Mouse (Mus musculus) hindbrain, postnatal 0 days (tissue): ENCODE measurements at regions not wholly inside any gene's neighbourhood (a gene's known extent, or its start where the extent isn't known, plus 50 kb on each side); places are given as distances from the start of the nearest gene placed in this dataset.

Source experiments
- ATAC-seq: fragments of 200-750 bp; cut with Nextera tagmentation; 2 replicates; pipeline ENCODE4 v1.8.0; 2017; ENCODE audit warnings: mild to moderate bottlenecking, moderate TSS enrichment, moderate library complexity
- DNase-seq: peaks from one replicate; pipeline ENCODE4 v3.0.0-alpha.2; 2015; ENCODE audit warnings: low spot score
- H3K27ac ChIP-seq: fragments of 300-500 bp; sonication (generic); 2 replicates; pipeline ENCODE4 v1.5.1; 2014; ENCODE audit warnings: mild to moderate bottlenecking
- H3K27me3 ChIP-seq: fragments of 300-500 bp; sonication (generic); 2 replicates; pipeline ENCODE4 v1.6.1; 2014; ENCODE audit warnings: low read length, mixed read lengths; ENCODE audit not compliant: insufficient read depth
- H3K36me3 ChIP-seq: fragments of 300-500 bp; sonication (generic); 2 replicates; pipeline ENCODE4 v1.6.1; 2014; ENCODE audit warnings: low read length, mixed read lengths; ENCODE audit not compliant: insufficient read depth
- H3K4me1 ChIP-seq: fragments of 300-500 bp; sonication (generic); 2 replicates; pipeline ENCODE4 v1.6.1; 2014; ENCODE audit warnings: antibody characterized with exemption, low read length, mixed read lengths; ENCODE audit not compliant: insufficient read depth
- H3K4me2 ChIP-seq: fragments of 300-500 bp; sonication (generic); 2 replicates; pipeline ENCODE4 v1.6.1; 2014; ENCODE audit warnings: low read depth, mild to moderate bottlenecking, low read length, moderate library complexity, mixed read lengths
- H3K4me3 ChIP-seq: fragments of 300-500 bp; sonication (generic); 2 replicates; pipeline ENCODE4 v1.5.1; 2014; ENCODE audit warnings: low read length
- H3K9ac ChIP-seq: fragments of 300-500 bp; sonication (generic); replicated peaks from 2 replicates; pipeline ENCODE4 v1.6.1; 2014; ENCODE audit warnings: mild to moderate bottlenecking, low read length, moderate library complexity, mixed read lengths
- H3K9me3 ChIP-seq: fragments of 300-500 bp; sonication (generic); 2 replicates; pipeline ENCODE4 v1.6.1; 2016; ENCODE audit warnings: low read length, mixed read lengths
- CTCF ChIP-seq: IDR thresholded peaks from 2 replicates; pipeline ENCODE4 v1.5.1; 2016; ENCODE audit warnings: antibody characterized with exemption, control low read depth, low read depth
- WGBS: fragments of 180-500 bp; shearing (Covaris S2); extraction: QIAGEN DNeasy Blood & Tissue Kit; methylation state at CpG from one replicate; pipeline ENCODE4 v1.1.7; 2014; 5-methylcytosine and 5-hydroxymethylcytosine counted together

DNA sequence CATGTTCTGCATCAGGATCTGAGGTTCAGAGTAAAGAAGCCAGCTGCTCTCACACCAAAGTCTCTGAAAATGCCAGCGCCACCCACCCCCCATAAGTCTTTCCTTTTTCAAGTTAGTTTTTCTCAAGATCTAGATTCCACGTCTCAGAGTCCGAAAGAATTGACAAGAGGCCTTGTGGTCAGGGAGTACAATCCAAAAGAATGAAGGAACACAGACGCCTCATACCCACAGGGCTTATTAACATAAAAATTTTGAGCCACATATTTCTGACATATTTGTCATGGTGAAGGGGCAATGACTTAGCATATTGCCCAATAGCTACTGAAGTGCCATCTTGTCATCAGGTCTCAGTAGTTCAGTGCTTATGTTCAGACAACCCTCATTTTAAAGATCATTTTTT lies 92.6 kb downstream of the Rassf10 start:
- H3K27me3 ChIP-seq, result no peaks in the 10 kb centered on the region
- no peaks in the 10 kb centered on the region for H3K9me3 ChIP-seq
- no peaks in the 10 kb centered on the region for H3K36me3 ChIP-seq
- no peak for DNase-seq
- no peak for ATAC-seq
- H3K9ac ChIP-seq, result no peak overlapping the region
- TF ChIP-seq CTCF, result no peak
- no peak overlapping the region for H3K27ac ChIP-seq
- 83% methylated on average over 4 of the region's 4 CpGs for WGBS
- H3K4me2 ChIP-seq, result no peak overlapping the region
- no peak overlapping the region for H3K4me3 ChIP-seq
- H3K4me1 ChIP-seq, result no peaks in the 10 kb centered on the region

DNA sequence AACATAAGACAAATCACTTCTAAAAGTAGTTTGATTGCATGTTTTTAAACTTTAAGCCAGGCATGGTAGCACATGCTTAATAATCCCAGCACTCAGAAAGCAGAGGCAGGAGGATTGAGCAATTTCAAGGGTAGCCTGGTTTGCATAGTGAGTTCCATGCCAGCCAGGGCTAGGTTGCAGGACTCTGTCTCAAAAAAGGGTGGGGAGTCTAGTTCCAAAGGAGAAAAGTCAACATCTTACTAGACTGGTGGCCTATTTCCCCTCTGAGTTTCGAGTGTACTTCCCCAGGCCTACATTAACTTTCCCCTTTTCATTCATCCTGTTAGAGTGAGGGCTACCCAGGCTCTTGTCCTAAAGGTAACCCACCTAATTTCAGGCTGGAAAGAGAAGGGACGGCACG lies 93.8 kb downstream of the Rassf10 start:
- no peak for TF ChIP-seq CTCF
- Histone ChIP-seq H3K4me3 (no peak overlapping the region), H3K9ac (no peak overlapping the region), H3K4me2 (no peak overlapping the region), H3K27me3 (no peaks in the 10 kb centered on the region), H3K36me3 (no peaks in the 10 kb centered on the region), H3K4me1 (no peaks in the 10 kb centered on the region), H3K27ac (peak overlapping the region; percentile 41; the same call in 1 of the 2 replicates), H3K9me3 (no peaks in the 10 kb centered on the region)
- 69% methylated on average over 3 of the region's 3 CpGs for WGBS
- ATAC-seq, result no peak
- DNase-seq, result no peak

GRCm38 (mm10) chr7:113048097-113048795 lies 94.5 kb downstream of the Rassf10 start:
- WGBS, result 40% methylated on average over 4 of the region's 4 CpGs
- peak overlapping the region; percentile 41; the same call in 1 of the 2 replicates for H3K27ac ChIP-seq
- ATAC-seq, result peak; percentile 88; the same call in 1 of the 2 replicates

DNA sequence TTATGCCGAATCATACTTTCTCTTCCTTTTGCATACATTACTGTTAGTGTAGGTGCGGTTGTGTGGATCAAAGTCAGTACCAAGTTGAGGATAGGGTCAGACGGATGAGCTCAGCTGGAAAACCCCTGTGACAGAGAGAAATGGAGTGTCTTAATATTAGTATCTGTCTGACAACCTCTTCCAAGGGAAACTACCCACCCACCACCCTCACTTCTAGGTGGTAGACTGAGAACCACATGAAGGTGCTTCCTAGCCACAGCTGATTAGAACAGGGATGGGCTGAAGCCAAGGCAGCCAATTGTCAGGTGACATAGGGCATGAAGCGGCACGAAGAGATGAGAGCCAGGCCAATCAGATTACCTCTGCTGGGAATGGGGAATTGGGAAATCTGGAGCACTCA lies 95.7 kb downstream of the Rassf10 start:
- Histone ChIP-seq H3K4me3 (no peak overlapping the region), H3K9me3 (no peaks in the 10 kb centered on the region), H3K4me2 (no peak overlapping the region), H3K4me1 (no peaks in the 10 kb centered on the region), H3K36me3 (no peaks in the 10 kb centered on the region), H3K9ac (no peak overlapping the region), H3K27ac (no peak overlapping the region), H3K27me3 (no peaks in the 10 kb centered on the region)
- no peak for TF ChIP-seq CTCF
- 85% methylated on average over 5 of the region's 5 CpGs for WGBS
- no peak for ATAC-seq
- DNase-seq, result no peak

More at GRCm38 (mm10) chr7:113048097-113048795, 94.5 kb downstream of the Rassf10 start:
- no peaks in the 10 kb centered on the region for H3K4me1 ChIP-seq
- no peak overlapping the region for H3K4me2 ChIP-seq
- no peak overlapping the region for H3K4me3 ChIP-seq
- no peak for TF ChIP-seq CTCF
- no peaks in the 10 kb centered on the region for H3K36me3 ChIP-seq
- no peaks in the 10 kb centered on the region for H3K27me3 ChIP-seq
- no peaks in the 10 kb centered on the region for H3K9me3 ChIP-seq
- H3K9ac ChIP-seq, result no peak overlapping the region
- peak; percentile 73 for DNase-seq

DNA sequence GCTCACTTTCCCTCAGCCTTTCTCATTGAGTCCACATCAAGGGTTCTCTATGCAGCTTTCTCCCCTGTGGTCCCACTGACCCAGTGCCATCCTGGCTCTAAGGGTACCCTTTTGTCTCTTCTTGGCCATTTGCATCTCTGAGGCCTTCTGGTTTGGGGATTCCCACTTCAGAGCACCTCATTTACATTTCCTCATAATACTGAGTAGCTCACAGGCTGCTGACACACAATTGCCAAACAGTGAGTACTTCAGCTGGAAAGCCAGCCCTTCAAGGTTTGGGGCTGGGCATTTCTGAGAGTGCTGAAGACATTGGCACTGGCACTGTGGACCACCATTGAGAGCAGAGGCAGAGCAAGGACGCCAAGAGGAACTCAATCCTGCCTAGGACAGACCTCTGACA lies 99.2 kb downstream of the Rassf10 start:
- no peaks in the 10 kb centered on the region for H3K9me3 ChIP-seq

DNA sequence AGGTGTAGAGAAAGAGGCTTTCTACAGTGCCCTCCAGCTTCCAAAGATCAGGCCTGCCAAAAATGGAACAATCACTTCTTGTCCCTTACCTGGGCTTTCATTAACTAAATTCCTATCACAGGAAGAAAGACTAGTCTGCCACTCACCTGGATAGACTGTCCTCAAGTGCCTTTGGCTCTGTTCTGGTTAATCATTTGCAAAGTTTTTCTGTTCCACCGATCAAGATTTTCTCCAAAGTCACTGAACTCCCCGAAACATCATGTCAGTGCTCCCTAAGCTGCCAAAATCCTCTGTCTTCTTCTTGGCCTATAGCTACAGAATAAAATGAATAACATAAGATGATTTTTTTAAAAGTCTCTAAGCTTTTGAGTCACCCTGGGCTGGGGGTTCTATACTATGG lies 102.7 kb downstream of the Rassf10 start:
- Histone ChIP-seq H3K4me3 (no peak overlapping the region), H3K27ac (no peak overlapping the region), H3K9ac (no peak overlapping the region), H3K27me3 (no peaks in the 10 kb centered on the region), H3K4me1 (peaks cover 7% of the 10 kb centered on the region; the same call in 1 of the 2 replicates), H3K9me3 (no peaks in the 10 kb centered on the region), H3K4me2 (no peak overlapping the region), H3K36me3 (no peaks in the 10 kb centered on the region)
- WGBS, result 91% methylated on average over 2 of the region's 2 CpGs
- ATAC-seq (no peak), DNase-seq (no peak)
- TF ChIP-seq CTCF, result no peak

More for the DNA sequence above, 99.2 kb downstream of the Rassf10 start:
- H3K4me3 ChIP-seq, result no peak overlapping the region
- H3K9ac ChIP-seq, result no peak overlapping the region
- ATAC-seq (peak; percentile 79; the same call in 1 of the 2 replicates), DNase-seq (peak; percentile 54)
- no peaks in the 10 kb centered on the region for H3K4me1 ChIP-seq
- H3K27ac ChIP-seq, result no peak overlapping the region
- no peaks in the 10 kb centered on the region for H3K27me3 ChIP-seq
- 6% methylated on average over 1 of the region's 1 CpGs for WGBS
- H3K36me3 ChIP-seq, result no peaks in the 10 kb centered on the region
- no peak for TF ChIP-seq CTCF
- H3K4me2 ChIP-seq, result no peak overlapping the region
